Mouse (Mus musculus): ENCODE measurements around the gene Ank2.
"Not testable (repeated sequence)": the region's sequence is repeated elsewhere in the genome, so short reads cannot be mapped to it uniquely, and the experiment has no call there.

Gene Ank2

DNA sequence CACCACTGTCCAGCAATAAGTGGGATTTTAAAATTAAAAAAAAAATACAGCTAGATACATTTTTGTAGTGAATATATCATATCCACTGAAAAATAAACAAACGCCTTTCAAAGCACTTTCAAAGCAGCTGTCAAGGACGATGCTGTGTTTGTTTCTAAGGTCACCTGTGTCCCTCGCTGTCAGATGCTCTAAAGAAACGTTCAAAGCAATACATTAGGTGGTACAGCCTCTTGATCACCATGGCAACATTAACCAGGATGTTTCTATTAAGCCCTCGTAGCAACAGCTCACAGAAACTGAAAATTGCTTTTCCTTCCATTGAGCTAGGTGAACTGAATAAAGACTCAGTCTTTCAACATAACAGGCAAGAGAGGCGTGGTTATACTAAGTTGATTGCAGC is 17.5 kb downstream of the Ank2 start:
- DNase-seq (ENCODE audit: low read depth): no peak

DNA sequence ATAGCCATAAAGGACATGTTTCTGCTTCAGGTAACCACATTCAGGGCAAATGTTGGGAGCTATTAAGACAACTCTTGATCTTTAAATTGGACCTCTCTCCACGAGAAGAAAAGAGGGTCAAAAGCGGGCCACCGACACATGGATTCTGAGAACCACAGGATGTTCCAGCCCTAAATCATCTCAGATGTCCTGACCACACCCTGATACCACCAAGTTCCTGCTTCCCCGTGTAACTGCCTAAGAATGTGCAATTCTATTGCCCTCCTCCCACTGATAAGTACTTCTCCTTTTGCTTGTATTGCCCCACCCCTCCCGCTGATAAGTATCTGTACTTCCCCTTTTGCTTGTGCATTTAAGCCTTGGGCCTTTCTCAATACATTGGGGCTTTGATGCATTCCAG is 18.8 kb downstream of the Ank2 start:
- not testable (repeated sequence) for DNase-seq (ENCODE audit: low read depth)

DNA sequence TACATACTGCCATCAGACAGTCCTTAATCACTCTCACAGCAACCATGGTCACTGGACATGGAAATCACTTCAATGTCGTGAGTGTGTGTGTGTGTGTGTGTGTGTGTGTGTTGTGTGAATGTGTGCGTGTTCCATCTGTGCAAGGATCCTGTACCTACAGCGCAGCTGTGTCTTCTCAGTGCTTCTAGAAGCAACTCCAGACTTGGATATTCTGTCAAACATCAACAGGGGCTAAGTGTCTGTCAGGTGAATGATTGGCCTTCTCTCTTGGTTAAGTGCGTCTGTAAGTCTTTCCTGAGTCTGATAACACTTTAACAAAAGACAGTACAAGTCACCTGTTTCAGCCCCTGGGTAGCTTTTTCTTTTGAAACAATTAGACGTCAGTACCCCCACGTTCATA is 25.0 kb downstream of the Ank2 start:
- no peak for DNase-seq (ENCODE audit: low read depth)

DNA sequence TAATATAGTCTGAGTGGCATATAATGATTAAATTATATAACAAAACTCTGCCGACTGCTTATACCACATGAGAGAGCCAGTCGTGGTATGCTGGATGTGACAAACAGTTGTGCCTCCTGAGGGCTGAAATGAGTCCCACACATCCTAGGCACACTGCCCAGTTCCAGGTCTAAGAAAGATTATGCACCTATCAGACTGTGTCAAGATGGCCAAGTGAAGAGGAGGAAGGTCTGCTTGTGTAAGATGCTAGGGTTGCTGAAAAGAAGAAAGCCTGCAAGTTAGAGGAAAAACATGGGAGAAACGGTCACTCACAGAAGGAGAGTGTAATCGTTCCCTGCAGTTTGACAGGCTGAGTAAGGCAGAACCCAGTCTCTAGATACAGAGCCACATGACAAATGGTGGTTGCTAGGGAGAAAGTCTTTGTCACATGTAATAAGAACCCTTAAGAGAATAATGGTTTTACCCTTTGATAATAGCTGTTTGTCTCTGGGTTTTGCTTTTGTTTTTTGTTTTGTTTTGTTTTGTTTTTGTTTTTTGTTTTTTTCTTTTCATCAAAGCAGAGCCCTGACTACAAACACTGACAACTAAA is 29.9 kb downstream of the Ank2 start:
- DNase-seq (ENCODE audit: low read depth): no peak

DNA sequence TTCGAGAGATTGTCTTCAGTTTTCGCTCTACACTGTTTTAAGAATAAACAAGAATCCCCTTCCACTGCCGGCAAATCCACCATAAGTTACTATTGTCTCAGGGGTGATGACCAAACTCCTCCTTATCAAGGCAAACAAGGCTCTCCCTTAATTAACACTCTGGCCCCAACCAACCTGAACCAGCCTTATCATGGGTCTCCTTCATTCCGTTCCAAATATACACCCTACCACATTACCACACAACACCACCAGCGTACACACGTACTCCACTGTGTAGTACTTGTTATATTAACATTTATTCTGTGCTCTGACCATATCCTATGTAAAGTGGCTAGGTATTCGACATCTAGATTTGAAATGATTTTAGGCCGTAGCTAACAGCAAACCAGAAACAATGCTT is 30.6 kb downstream of the Ank2 start:
- no peak for DNase-seq (ENCODE audit: low read depth)

DNA sequence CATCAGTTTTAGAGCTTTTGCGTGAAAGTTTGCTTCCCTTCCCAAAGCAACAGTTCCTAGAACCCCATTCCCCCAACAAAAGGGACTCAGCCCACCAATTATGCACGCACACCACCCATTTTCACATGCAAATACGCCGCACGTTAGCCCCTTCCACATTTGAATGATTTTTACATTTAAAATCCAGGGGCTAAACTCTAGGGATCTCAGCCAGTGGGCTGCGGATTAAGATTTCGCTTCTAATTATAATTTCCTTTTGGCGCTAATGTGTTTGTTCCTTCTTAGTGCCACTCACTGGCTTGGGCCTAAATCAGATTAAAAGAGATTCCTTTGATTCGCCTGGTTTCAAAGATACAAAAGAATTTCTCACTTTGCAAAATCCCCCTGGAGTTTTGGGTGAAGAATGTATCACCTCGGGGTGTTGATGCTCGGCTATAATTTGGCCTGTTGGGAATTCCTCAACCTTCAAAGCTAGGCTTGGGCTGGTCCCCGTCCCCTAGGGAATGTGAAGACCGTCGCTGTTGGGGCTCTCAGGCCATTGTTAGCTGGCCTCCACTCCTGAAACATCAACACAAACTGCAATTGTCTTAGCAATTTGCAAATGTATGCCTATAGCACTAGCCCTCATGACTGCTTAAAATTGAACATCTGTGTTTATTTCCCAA is 35.2 kb downstream of the Ank2 start:
- no peak for DNase-seq (ENCODE audit: low read depth)

DNA sequence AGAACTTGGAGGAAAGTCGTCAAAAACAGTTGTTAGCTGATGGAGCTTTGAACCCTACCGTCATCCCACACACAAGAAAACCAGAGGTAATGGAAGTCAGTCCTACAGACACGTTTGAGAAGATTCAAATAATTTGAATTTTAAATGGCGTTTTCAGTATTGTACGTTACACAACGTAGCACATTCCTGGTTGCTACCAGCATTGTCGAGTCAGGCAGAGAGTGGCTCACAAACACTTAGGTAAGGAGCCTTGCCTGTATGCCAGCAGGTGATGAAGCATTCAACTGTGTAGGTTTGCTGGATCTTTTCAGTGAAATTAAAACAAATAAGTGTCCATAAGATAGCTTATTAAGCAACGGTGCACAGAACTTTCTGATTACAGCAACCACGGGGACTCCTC is 36.0 kb downstream of the Ank2 start:
- no peak for DNase-seq (ENCODE audit: low read depth)

DNA sequence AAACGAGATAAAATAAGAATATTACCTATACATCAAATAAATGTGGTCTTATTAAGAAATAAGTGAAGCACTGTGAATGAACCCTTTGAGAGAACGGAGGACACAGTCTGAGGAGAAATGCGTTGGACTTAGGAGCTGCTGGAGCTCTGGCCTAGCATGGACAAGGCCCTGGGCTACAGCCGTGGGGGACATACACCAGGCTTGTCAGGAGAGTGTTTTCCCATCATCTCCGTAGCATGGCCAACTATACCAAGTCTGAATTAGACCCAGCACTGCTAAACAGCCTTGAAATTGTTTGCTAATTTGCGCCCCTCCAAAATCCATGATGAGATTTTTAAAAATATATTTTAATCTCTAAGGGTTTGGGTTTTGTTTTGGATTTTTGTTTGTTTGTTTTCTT is 36.7 kb downstream of the Ank2 start:
- no peak for DNase-seq (ENCODE audit: low read depth)

DNA sequence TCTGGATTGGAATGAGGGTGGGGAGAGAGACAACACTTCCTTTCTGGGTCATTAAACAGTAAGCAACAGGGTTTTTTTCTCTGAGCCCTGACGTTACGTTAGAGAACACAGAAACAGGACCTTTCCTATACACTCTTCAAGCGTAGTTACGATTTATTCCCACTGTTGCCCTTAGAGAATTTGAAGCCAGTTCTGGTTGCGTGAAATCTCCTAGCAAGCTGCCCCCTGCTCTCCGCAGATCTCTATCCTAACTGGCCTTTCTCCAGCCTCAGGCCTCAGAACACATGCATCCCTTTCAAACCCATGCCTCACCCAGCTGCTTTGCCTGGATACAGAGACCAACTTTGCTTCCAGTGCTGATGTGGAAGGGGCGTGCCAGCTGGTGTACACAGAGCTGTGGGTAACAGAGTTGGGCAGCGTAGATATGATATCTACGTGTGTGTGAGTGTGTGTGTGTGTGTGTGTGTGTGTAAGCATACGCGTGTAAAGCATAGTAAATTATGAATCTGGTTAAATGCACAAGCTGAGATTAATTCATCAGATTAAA is 38.2 kb downstream of the Ank2 start:
- no peak for DNase-seq (ENCODE audit: low read depth)

DNA sequence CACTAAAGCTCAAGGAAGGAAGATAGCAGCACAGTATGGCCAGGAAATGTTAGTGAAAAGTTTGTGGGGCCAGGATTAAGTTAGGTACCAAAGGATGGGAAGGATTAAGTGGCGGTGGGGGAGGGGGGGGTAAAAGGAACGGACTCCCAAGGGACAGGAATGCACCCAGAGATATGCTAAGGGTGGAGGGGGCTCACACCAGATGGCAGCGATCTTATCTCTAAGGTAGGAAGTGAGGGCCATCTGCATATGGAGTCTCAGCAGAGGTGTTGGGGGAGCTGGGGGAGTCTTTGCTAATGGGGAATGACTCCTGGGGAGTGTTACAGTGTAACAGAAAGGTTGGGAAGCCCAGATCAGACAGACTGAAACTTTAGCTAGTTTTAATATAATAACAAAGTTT is 39.3 kb downstream of the Ank2 start:
- DNase-seq (ENCODE audit: low read depth): no peak

DNA sequence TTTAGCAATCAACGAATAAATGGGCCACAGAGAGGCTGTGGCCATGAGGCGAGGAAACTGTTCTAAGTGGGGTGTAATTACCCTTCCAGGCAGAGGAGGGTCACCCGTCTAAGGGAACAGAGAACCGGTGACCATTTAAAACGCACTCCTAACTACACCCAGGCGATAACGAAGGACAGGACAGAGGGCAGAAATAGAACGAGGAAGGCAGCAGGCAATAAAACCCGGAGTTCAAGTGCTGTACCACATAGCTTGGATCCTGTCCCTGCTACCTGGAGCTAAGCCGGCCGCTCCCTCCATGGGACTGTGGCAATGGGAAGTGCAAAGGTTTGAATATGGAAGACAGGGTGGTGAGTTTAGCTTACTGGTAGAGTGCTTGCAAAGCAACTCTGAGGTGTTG is 40.2 kb downstream of the Ank2 start:
- no peak for DNase-seq (ENCODE audit: low read depth)

DNA sequence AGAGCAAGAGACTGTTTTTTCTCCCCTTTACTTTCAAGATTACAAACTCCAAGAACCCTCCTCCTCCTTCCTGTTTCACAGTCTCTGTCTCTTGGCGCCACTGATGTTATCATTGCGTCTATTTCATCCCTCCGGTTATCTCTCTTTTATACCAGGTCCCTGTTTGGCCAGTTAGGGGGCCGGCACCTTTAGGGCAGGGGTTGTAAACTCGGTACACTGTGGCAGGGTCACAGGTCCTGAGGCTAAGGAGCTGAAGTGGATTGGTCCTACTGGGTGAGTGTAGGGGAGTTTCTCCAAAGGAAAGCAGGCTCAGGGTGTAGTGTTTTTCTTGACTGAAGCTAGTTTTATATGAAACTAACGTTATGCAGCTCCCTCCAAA is 40.7 kb downstream of the Ank2 start:
- no peak for DNase-seq (ENCODE audit: low read depth)

DNA sequence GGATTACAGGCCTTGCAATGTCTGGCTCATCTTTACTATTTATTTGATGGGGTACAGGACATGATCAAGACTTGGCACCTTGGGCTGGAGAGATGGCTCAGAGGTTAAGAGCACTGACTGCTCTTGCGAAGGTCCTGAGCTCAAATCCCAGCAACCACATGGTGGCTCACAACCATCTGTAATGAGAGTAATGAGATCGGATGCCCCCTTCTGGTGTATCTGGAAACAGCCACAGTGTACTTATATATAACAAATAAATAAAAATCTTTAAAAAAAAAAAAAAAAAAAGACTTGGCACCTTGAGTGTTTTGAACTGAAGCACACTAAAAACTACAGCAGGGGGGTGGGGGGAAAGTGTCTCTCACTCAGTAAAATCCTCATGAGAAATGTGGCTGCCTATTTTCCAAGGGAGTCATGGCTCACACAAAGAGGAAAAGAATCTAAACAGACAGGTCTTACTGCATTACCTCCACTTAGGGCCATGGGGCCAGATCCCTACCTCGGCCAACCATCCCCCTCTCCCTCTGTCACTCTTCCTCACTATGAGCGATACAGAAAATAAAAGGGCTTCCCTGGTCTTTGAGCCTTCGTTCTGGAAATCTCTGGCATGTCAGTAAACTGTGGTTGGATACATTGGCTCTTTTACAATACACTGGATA is 41.3 kb downstream of the Ank2 start:
- no peak for DNase-seq (ENCODE audit: low read depth)

DNA sequence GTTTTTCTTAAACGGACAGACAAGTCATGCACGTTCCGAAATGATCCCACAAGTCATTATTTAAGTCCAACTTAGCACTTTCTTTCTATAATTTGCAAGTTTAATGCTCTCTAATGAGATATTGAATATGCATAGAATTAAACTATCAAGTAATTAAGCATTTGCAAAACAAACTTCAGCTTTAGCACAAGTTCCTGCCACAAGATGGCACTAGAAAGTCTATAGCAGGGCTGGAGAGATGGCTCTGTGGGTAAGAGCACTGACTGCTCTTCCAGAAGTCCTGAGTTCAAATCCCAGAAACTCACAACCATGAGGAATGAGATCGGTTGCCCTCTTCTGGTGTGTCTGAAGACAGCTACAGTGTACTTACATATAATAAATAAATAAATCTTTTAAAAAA is 45.4 kb downstream of the Ank2 start:
- DNase-seq (ENCODE audit: low read depth): no peak

DNA sequence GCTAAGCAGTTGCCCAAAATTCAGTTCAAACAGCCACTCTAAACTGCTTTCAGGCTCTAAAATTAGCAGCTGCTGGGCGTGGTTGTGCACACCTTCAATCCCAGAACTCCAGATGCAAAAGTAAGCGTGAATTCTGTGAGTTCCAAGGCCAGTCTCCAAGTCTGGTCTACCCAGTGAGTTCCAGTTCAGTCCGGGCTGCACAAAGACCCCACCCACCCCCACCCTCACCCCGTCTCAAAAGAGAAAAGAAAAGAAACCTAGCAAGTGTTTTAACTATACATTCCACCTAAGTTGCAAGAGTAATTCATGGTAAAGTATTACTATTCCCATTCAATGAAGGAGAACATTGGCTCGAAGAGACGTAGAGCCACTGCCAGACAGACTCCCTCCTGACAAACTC is 45.9 kb downstream of the Ank2 start:
- no peak for DNase-seq (ENCODE audit: low read depth)

DNA sequence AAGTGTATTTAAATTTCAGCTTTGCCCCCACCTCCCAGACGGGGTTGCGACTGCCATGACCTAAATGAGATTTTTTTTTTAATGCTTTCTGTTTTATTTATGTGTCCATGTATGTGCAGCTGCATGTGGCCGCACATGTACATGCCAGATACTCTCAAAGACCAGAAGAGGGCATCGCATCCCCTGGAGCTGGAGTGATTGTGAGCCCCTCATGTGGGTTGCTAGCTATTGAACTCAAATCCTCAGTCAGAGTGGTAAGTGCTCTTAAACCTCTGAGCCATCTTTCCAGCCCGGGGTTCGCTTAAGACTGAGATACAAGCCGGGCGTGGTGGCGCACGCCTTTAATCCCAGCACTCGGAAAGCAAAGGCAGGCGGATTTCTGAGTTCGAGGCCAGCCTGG is 46.9 kb downstream of the Ank2 start:
- DNase-seq (ENCODE audit: low read depth): no peak

DNA sequence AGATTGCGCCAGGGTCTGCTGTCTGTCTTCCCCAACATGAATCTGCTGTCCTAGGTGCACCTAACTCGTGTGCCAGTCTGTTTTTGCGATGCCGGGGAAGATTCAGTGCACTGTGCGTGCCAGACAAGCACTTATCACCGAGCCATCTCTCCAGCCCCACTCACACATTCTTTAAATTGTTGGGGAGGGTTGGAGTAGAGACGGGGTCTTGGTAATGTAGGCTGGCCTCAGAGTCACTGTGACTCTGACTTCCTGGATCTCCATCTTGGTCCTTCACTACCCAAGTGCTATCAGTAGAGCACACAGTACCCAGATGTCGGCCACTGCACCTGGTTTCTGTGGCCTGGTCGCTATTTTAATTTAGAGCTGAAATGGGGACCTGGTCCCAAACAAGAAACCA is 47.4 kb downstream of the Ank2 start:
- DNase-seq (ENCODE audit: low read depth): no peak

DNA sequence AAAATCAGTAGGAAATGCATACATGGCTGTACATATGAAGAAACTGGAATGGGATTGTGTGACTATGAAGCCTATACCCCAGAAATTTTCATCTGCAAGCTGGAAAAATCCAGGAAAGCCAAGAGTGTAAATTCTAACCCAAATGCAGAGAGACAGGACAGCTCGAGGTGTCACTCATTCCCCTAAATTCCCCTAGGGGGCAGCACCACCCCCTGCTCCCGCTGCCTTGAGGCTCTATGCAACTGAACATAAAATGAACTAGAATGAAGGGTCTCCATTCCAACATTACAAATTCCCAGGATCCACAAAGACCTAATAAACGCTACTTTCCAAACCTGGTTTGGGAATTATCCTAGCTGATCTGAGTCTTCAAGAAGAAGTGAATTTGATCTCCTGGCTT is 48.1 kb downstream of the Ank2 start:
- DNase-seq (ENCODE audit: low read depth): no peak

DNA sequence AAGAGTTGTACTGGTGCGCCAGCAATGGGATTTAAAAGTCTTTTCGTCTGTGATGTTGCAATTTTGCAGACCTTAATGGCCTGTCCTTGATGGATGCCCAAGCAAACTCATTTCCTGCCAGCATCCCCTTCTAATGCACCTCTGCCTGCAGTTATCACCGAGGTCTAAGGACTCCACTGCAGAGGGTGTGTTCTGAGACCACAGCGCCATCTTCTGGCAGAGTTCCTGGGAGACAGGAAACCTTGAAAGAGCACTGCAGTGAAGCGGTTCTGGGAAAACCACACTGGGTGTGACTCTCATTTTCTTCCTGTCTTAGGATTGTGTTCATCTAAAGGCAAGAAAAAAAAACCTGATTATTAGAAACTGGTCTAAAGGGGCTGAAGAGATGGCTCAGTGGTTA is 53.0 kb downstream of the Ank2 start:
- DNase-seq (ENCODE audit: low read depth): no peak

DNA sequence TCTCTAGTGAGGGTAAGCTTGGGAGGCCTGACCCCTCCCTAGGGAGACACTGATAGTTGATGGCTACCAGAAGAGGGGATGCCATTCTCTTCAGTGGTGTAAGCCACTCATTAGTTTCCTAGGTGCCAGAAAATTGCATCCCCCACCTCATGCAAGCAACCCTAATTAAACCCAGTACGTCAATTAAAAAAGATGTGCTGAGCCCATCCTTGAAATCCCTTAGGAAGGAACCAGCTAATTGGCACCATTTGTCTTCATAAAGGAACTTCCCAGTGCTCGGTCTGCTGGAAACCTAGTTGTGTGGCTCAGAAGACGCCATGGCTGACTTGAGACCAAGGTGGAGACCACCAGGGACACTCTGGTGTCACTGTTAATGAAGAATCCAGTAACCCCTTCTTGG is 65.9 kb downstream of the Ank2 start:
- DNase-seq (ENCODE audit: low read depth): no peak

DNA sequence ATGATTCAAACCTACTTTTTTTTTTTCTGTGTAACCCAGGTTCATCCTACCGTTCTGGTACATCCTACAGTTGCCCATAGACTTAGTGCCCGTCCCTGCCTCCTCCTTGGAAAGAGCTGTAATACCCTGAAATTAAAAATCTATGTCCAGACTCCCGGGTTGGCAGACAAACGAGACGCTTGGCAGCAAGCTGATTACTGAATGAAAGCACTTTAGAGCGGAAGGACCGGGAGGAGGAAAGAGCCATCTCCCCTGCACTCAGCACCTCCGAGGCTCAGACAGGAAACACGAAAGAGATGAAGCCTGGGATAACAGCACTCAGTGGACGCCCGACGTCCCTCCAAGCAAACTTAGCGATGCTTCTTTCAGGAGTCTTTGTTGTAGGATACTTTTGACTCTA is 69.3 kb downstream of the Ank2 start:
- DNase-seq (ENCODE audit: low read depth): no peak

DNA sequence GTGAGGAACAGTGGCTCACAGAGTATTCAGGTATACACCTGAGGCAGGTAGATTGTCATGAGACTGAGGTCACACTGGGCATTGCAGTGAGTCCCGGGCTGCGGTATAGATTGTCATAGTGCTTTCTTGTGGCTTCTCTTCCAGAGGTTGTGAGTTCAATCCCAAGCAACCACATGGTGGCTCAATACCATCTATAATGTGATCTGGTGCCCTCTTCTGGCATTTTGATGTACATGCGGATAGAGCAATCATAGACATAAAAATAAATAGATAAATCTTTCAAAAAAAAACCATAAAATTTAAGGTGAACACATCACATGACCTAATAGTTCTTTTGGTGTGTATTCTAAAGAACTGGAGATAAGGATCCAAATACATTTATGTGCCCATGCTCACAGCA is 70.6 kb downstream of the Ank2 start:
- DNase-seq (ENCODE audit: low read depth): no peak

DNA sequence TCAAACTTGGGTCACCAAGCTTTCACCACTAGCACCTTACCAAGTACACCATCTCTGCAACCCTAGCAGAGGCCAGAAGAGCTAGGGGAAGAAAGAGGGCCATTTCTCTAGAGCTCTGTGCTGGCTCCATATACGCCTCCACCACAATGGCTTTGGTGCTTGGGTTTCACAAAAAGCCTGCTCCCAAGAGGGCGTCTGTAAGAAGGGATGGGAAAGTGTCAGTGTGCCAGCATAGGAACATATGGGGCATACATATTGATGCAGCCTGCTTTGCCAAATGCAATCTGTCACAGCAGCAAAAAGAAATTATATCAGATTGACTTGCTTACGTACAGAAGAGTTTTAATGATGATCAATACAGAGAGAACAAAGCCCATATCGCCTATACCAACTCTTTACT is 82.2 kb downstream of the Ank2 start:
- DNase-seq (ENCODE audit: low read depth): no peak

DNA sequence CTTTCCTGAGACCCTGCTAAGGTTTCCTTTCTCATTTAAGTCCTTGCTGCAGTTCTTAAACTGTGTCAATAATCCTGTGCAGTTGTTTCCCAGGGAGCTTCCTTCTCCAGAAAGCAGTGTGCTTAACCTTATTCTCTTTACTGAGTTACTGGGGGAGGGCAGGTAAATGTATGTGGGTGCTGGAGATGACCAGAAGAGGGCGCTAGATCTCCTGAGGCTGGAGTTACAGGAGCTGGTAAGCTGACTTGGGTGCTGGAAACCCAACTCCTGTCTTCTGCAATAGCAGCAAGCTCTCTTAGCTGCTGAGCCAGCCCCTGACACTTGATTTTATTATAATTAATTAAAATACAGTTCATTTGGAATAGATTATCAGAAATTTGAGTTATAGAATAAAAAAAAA is 84.7 kb downstream of the Ank2 start:
- no peak for DNase-seq (ENCODE audit: low read depth)
